Mouse (Mus musculus): ENCODE measurements around the gene Zfp629. TPM values are rescaled to one million over a fixed set of nuclear protein-coding genes. Genes with fewer than 3 reads are reported as not detected.
A peak's percentile ranks its signal among the peaks of the same experiment; 100 is the strongest.
"Not testable (repeated sequence)": the region's sequence is repeated elsewhere in the genome, so short reads cannot be mapped to it uniquely, and the experiment has no call there.

The Zfp629 gene
- total RNA-seq, 2 experiments from 2014 or later, result 9.3 TPM

- H3K4me3 ChIP-seq, result no peak overlapping the region
- TF ChIP-seq CTCF (IDR thresholded peaks at IDR 0.05), result no peak
- DNase-seq, result peak; percentile 32
- intact Hi-C loops (cut with DNase I), result no loop called here
- H3K27ac ChIP-seq, result no peak overlapping the region; the same call in 1 of the 2 replicates
Observed at GRCm38 (mm10) chr7:127641260-127641659, 25.7 kb upstream of the Zfp629 start.

GRCm38 (mm10) chr7:127636963-127637362, 21.4 kb upstream of the Zfp629 start:
- TF ChIP-seq CTCF (IDR thresholded peaks at IDR 0.05), result no peak
- peak overlapping the region; percentile 67 for H3K27ac ChIP-seq
- DNase-seq, result peak; percentile 89
- peak overlapping the region; percentile 77 for H3K4me3 ChIP-seq
- intact Hi-C loops (cut with DNase I), result loop anchor here (1.0 kb wide), 1 partner anchor 23 kb away; no protein-coding TSS in a partner anchor

DNA sequence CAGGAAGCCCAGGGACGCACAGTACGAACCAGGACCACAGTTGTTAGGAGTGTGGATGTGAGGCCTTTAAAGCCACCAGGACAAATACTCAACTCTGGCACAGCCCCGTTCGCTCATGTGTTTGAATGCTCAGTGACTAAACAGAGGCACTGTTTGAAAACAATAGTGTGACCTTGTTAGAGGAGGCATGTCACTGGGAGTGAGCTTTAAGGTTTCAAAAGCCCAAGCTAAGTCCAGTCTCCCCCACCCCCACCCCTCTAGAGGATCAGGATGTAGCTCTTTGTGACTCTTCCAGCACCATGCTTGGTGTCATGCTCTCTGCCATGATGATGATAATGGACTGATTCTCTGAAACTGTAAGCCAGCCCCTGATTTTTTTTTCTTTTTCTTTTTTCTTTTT, 15.8 kb upstream of the Zfp629 start:
- TF ChIP-seq CTCF (IDR thresholded peaks at IDR 0.05), result no peak
- H3K27ac ChIP-seq, result no peak overlapping the region
- no peak for DNase-seq
- H3K4me3 ChIP-seq, result no peak overlapping the region
- intact Hi-C loops (cut with DNase I), result no loop called here

DNA sequence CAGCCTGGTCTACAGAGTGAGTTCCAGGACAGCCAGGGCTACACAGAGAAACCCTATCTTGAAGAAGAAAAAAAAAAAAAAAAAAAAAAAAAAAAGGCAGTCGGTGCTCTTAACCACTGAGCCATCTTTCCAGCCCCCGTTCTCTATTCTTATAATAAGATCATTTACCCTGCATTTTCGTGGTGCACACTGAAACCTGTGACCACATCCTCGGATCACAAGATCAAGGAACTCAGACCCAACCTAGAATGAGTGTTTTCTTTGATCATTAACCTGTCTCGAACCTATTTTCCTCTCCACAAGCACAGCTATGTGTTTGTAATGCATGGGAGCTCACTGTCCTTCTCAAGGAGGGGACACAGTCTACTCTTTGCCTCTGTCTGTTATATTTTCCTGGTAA, 13.0 kb upstream of the Zfp629 start:
- no peak for DNase-seq
- H3K4me3 ChIP-seq, result no peak overlapping the region
- intact Hi-C loops (cut with DNase I), result no loop called here
- H3K27ac ChIP-seq, result no peak overlapping the region
- TF ChIP-seq CTCF (IDR thresholded peaks at IDR 0.05), result no peak

DNA sequence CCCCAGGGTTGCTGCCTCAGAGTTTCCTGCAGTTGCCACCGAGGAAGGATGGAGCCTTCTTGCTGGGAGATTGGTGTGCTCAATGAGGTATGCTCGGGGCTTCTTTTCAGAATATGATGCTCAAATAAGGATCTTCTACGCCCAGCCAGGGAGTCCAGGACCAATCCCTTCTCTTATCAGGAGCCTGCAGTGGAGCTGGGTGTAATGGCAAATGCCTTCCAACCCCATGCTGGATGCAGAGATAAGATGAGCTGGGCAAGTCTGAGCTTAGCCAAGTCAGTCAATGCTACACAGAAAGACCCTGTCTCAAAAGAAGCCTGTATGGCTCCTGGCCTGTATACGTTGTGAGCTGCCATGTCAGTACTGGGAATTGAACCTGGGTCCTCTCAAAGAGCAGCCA, 10.9 kb upstream of the Zfp629 start:
- TF ChIP-seq CTCF (IDR thresholded peaks at IDR 0.05), result no peak
- H3K4me3 ChIP-seq, result no peak overlapping the region
- intact Hi-C loops (cut with DNase I), result no loop called here
- no peak overlapping the region for H3K27ac ChIP-seq
- DNase-seq, result no peak

GRCm38 (mm10) chr7:127626039-127626438, 10.4 kb upstream of the Zfp629 start:
- TF ChIP-seq CTCF (IDR thresholded peaks at IDR 0.05), result no peak
- intact Hi-C loops (cut with DNase I), result no loop called here

DNA sequence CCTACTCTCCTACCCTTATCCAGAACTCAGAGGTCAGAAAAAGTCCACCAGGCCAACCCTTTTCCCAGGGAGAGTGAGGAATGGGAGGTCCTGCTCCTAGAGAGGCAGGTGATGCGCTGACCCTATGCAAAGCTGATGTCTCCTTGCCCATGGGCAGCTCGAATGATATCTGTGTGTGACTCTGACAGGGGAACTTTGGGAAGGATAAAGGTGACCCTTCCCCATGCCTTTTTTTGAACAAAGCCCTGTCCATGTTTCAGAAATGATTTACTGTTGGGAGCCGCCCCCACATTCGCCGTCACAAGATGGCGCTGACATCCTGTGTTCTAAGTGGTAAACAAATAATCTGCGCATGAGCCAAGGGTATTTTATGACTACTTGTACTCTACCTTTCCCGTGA, 2.8 kb upstream of the Zfp629 start:
- H3K4me3 ChIP-seq; intact Hi-C loops (cut with DNase I); H3K27ac ChIP-seq; DNase-seq: not testable (repeated sequence)

More at GRCm38 (mm10) chr7:127626039-127626438, 10.4 kb upstream of the Zfp629 start:
- H3K4me3 ChIP-seq, result no peak overlapping the region
- DNase-seq, result no peak
- H3K27ac ChIP-seq, result no peak overlapping the region

DNA sequence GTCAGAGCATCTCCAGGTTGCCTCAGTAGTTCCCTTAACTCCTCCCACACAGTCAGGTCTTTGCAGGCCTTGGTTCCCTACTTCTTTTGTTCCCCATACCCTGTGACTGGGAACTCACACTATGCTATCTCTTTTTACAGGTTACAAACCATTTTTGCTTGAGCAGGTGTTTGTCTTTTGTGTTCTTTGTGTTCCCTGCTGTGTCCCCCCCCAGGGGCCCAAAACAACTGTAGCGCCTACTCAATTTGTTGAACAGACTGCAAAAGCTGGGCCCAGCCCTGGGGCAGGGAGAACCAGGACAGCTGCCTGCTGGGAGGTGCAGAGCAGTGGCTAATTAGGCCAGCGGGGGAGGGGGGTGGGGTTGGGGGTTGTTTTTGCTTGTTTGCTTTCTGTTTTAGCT, 2.4 kb upstream of the Zfp629 start:
- no peak for DNase-seq
- no peak for TF ChIP-seq CTCF (IDR thresholded peaks at IDR 0.05)
- intact Hi-C loops (cut with DNase I), result no loop called here
- Histone ChIP-seq H3K27ac (no peak overlapping the region), H3K4me3 (no peak overlapping the region)

GRCm38 (mm10) chr7:127616881-127617280, 1.3 kb upstream of the Zfp629 start:
- H3K4me3 ChIP-seq, result no peak overlapping the region
- intact Hi-C loops (cut with DNase I), result no loop called here
- TF ChIP-seq CTCF (IDR thresholded peaks at IDR 0.05), result no peak
- no peak for DNase-seq
- no peak overlapping the region for H3K27ac ChIP-seq

DNA sequence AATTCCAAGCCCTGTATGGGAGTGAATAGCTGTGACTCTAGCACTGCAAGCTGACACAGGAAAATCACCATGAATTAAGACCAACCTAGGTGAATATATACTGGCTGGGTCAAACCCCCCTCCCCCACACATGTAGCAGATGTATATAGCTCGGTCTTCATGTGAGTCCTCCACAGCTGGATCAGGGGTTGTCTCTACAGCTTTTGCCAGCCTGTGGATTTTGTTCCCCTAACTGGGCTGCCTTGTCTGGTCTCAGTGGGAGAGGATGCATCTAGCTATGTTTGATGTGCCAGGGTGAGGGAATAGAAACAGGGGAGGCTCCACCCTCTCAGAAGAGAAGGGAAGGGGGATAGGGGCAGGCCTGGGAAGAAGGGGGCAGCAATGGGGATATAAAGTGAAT, 739 bp upstream of the Zfp629 start:
- intact Hi-C loops (cut with DNase I), result no loop called here
- Histone ChIP-seq H3K4me3 (no peak overlapping the region; the same call in 1 of the 2 replicates), H3K27ac (no peak overlapping the region)
- no peak for DNase-seq
- TF ChIP-seq CTCF (IDR thresholded peaks at IDR 0.05), result no peak

DNA sequence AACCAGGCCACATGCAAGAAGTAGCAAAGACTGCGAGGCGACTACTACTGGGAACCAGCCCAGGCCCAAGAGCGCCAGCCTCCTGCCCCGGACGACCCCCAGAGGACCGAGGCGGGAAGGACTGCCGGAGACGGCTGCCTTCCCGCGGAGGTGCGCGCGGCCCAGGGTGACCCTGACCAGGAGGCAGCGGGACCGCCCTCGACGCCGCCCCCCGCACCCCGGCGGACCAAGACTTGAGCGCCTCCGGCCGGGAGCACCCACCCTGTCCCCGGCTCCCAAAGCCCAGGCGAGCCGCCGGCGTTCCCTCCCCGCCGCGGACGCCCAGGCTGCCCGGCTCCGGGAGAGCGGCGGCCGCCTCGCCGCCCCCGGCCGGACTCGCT, 1.1 kb downstream of the Zfp629 start:
- Histone ChIP-seq H3K27ac (peak overlapping the region; percentile 91), H3K4me3 (peak overlapping the region; percentile 77)
- peak; percentile 74 for DNase-seq
- intact Hi-C loops (cut with DNase I), result loop anchor here (1.0 kb wide), 1 partner anchor 23 kb away; no protein-coding TSS in a partner anchor
- no peak for TF ChIP-seq CTCF (IDR thresholded peaks at IDR 0.05)

DNA sequence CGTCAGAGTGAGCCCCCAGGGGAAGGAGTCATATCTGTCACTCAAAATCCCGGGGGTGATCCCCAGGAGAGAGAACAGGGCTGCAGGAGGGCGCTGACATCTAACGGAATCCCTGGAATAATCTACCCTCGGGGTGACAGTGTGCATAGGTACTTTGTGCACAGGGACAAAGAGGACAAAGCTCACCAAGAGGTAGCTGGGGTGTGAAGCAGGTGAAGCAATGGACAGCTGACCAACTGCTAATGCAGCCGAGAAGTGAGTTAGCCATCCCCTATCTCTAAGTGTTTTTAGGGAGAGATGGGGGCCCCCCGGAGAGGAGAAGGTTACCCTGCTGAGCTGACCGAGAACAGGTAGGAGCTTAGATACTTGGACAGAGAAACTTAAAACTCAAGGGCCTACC, 1.5 kb downstream of the Zfp629 start:
- peak; percentile 14 for DNase-seq
- intact Hi-C loops (cut with DNase I), result loop anchor here (1.0 kb wide), 1 partner anchor 23 kb away; no protein-coding TSS in a partner anchor
- TF ChIP-seq CTCF (IDR thresholded peaks at IDR 0.05), result no peak
- Histone ChIP-seq H3K4me3 (peak overlapping the region; percentile 77), H3K27ac (peak overlapping the region; percentile 91)

- H3K4me3 ChIP-seq, result peak overlapping the region; percentile 77
- DNase-seq, result peak; percentile 11
- no peak overlapping the region for H3K27ac ChIP-seq
- intact Hi-C loops (cut with DNase I), result no loop called here
- no peak for TF ChIP-seq CTCF (IDR thresholded peaks at IDR 0.05)
Observed at GRCm38 (mm10) chr7:127613501-127613900, 2.1 kb downstream of the Zfp629 start.

DNA sequence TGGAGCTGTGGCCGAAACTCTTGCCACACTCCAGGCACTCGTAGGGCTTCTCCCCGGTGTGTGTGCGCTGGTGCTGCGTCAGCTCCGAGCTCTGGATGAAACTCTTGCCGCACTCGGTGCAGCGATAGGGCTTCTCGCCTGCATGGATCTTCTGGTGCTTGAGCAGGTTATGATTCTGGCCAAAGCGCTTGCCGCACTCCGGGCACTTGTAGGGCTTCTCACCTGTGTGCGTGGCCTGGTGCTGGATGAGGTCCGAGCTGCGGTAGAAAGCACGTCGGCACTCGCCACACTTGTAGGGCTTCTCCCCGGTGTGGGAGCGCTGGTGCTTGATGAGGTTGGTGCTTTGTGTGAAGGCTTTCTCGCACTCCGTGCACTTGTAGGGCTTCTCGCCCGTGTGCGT, 4.0 kb downstream of the Zfp629 start:
- H3K27ac ChIP-seq, result no peak overlapping the region
- TF ChIP-seq CTCF (IDR thresholded peaks at IDR 0.05), result no peak
- peak; percentile 16 for DNase-seq
- intact Hi-C loops (cut with DNase I), result no loop called here
- H3K4me3 ChIP-seq, result no peak overlapping the region

Data from gastrocnemius, adult 2 months (tissue).